Mouse (Mus musculus) CH12.LX (cell line): ENCODE results near the gene Cisd3.

Experiments
- CTCF ChIP-seq, 2 experiments: IDR thresholded peaks in 1 of 2; conservative IDR thresholded peaks in 1 of 2; 2 replicates each; pipeline ENCODE4 v1.5.1; 2011 to 2012; ENCODE audit warnings: low read depth in 2 of 2, low read length in 2 of 2, improper control_type of control experiment in 1 of 2, inconsistent platforms in 1 of 2, mild to moderate bottlenecking in 1 of 2, moderate library complexity in 1 of 2
- EP300 ChIP-seq: IDR thresholded peaks from 2 replicates; pipeline ENCODE4 v1.6.1; 2011; ENCODE audit warnings: low read length, improper control_type of control experiment
- IRF4 ChIP-seq: IDR thresholded peaks from 2 replicates; pipeline ENCODE4 v1.6.1; 2014; ENCODE audit warnings: low read depth, mild to moderate bottlenecking, inconsistent platforms, low read length, improper control_type of control experiment
- JUN ChIP-seq: IDR thresholded peaks from 2 replicates; pipeline ENCODE4 v1.6.1; 2011; ENCODE audit warnings: low read depth, mild to moderate bottlenecking, low read length, improper control_type of control experiment, moderate library complexity; ENCODE audit not compliant: insufficient read depth
- MAX ChIP-seq: IDR thresholded peaks from 2 replicates; pipeline ENCODE4 v1.6.1; 2011; ENCODE audit warnings: low read length, improper control_type of control experiment
- MYC ChIP-seq: IDR thresholded peaks from 2 replicates; pipeline ENCODE4 v1.6.1; 2011; ENCODE audit warnings: low read depth, mild to moderate bottlenecking, improper control_type of control experiment, low read length
- NELFE ChIP-seq: IDR thresholded peaks from 2 replicates; pipeline ENCODE4 v1.6.1; 2011; ENCODE audit warnings: low read depth, low read length, improper control_type of control experiment
- POLR2A ChIP-seq: IDR thresholded peaks from 2 replicates; pipeline ENCODE4 v1.6.1; 2011; ENCODE audit warnings: low read depth, mild to moderate bottlenecking, improper control_type of control experiment, low read length
- POLR2AphosphoS2 ChIP-seq: IDR thresholded peaks from 2 replicates; pipeline ENCODE4 v1.6.1; 2011; ENCODE audit warnings: low read depth, low read length, improper control_type of control experiment
- UBTF ChIP-seq: IDR thresholded peaks from 2 replicates; pipeline ENCODE4 v1.6.1; 2012; ENCODE audit warnings: low read depth, mild to moderate bottlenecking, inconsistent platforms, low read length, improper control_type of control experiment, moderate library complexity
- USF1 ChIP-seq: IDR thresholded peaks from 2 replicates; pipeline ENCODE4 v1.6.1; 2014; ENCODE audit warnings: low read depth, mild to moderate bottlenecking, inconsistent platforms, low read length, improper control_type of control experiment
- ZKSCAN1 ChIP-seq: IDR thresholded peaks from 2 replicates; pipeline ENCODE4 v1.6.1; 2012; ENCODE audit warnings: low read depth, inconsistent platforms, low read length, improper control_type of control experiment, borderline replicate concordance

GRCm38 (mm10) chr11:97643380-97644055 lies 42.1 kb upstream of the Cisd3 start:
- TF ChIP-seq NELFE (no peak), CTCF (conservative IDR thresholded peaks at IDR 0.05 in 1 of 2, IDR thresholded peaks at IDR 0.05 in 1 of 2; ENCODE audit: low read depth in 2 of 2, low read length in 2 of 2) (no peak), MAX (no peak), ZKSCAN1 (no peak), POLR2AphosphoS2 (no peak), UBTF (no peak), EP300 (no peak), JUN (no peak), IRF4 (no peak), POLR2A (no peak), MYC (no peak), USF1 (no peak)
